ENCODE assay signal across 9 mouse cellular contexts in genomic region chr7:28358431-28358830, GRCm38 (mm10). TPM values are rescaled to one million over a fixed set of nuclear protein-coding genes. Genes with fewer than 3 reads are reported as not detected.
DNase-seq lines count a peak whose midpoint lies in the region; ATAC-seq and TF ChIP-seq lines count a peak whose summit lies in the region.
"Had no signal": no experiment of that assay in that cellular context is flagged by ENCODE, and none has a peak within 500 bp of the region (broad histone marks: within the 10 kb centered on the region; RNA-seq: fewer than 3 reads in every experiment).

No protein-coding gene starts in this region.

- peak overlapping the region; percentile 24; the same call in 1 of the 2 replicates for H3K9ac ChIP-seq in hindbrain, embryonic 14.5 days
- H3K9ac ChIP-seq in hindbrain, postnatal 0 days (replicated peaks; ENCODE audit: low read length), result no peak overlapping the region
- H3K9ac ChIP-seq in embryonic facial prominence, embryonic 13.5 days, result 0 out of 2 replicates have a peak overlapping the region, but pooled peaks have one; percentile 21
- no peak overlapping the region; the same call in 1 of the 2 replicates for H3K9ac ChIP-seq in intestine, embryonic 15.5 days
- 0 out of 2 replicates have a peak overlapping the region, but pooled peaks have one; percentile 18 for H3K9ac ChIP-seq in midbrain, embryonic 15.5 days

- H3K36me3 ChIP-seq in hindbrain, embryonic 14.5 days (replicated peaks; ENCODE audit: control insufficient read depth, insufficient read depth), result peaks cover 54% of the 10 kb centered on the region
- peaks cover 12% of the 10 kb centered on the region for H3K36me3 ChIP-seq in hindbrain, postnatal 0 days (ENCODE audit: insufficient read depth, low read length)
- H3K36me3 ChIP-seq in embryonic facial prominence, embryonic 13.5 days, result peaks cover 70% of the 10 kb centered on the region
- peaks cover 35% of the 10 kb centered on the region for H3K36me3 ChIP-seq in intestine, embryonic 15.5 days
- peaks cover 28% of the 10 kb centered on the region for H3K36me3 ChIP-seq in midbrain, embryonic 15.5 days (replicated peaks)

- no peaks in the 10 kb centered on the region for H3K4me1 ChIP-seq in hindbrain, embryonic 14.5 days (replicated peaks; ENCODE audit: control insufficient read depth, insufficient read depth, low read length)
- H3K4me1 ChIP-seq in hindbrain, postnatal 0 days (ENCODE audit: insufficient read depth, low read length), result no peaks in the 10 kb centered on the region
- H3K4me1 ChIP-seq in embryonic facial prominence, embryonic 13.5 days, result peaks cover 35% of the 10 kb centered on the region
- peaks cover 27% of the 10 kb centered on the region for H3K4me1 ChIP-seq in intestine, embryonic 15.5 days (replicated peaks)
- H3K4me1 ChIP-seq in midbrain, embryonic 15.5 days, result peaks cover 14% of the 10 kb centered on the region; the same call in 1 of the 2 replicates

- H3K27ac ChIP-seq in hindbrain, embryonic 14.5 days, result 0 out of 2 replicates have a peak overlapping the region, but pooled peaks have one; percentile 67
- no peak overlapping the region for H3K27ac ChIP-seq in hindbrain, postnatal 0 days
- peak overlapping the region; percentile 85 for H3K27ac ChIP-seq in embryonic facial prominence, embryonic 13.5 days
- H3K27ac ChIP-seq in intestine, embryonic 15.5 days, result peak overlapping the region; percentile 74; the same call in 1 of the 2 replicates
- H3K27ac ChIP-seq in midbrain, embryonic 15.5 days, result peak overlapping the region; percentile 47

- no peak for ATAC-seq in hindbrain, embryonic 14.5 days (ENCODE audit: low FRiP score)
- ATAC-seq in hindbrain, postnatal 0 days, result no peak; the same call in 1 of the 2 replicates
- ATAC-seq in embryonic facial prominence, embryonic 13.5 days (ENCODE audit: insufficient number of reproducible peaks, insufficient read depth, low FRiP score, low TSS enrichment, low read depth), result no peak
- no peak for ATAC-seq in intestine, embryonic 15.5 days
- no peak for ATAC-seq in midbrain, embryonic 15.5 days (replicated peaks)

- WGBS in hindbrain, embryonic 14.5 days, result 66% methylated on average over 7 of the region's 7 CpGs
- WGBS in hindbrain, postnatal 0 days, result 77% methylated on average over 7 of the region's 7 CpGs
- WGBS in embryonic facial prominence, embryonic 13.5 days, result 50% methylated on average over 7 of the region's 7 CpGs
- 44% methylated on average over 7 of the region's 7 CpGs for WGBS in intestine, embryonic 15.5 days
- WGBS in midbrain, embryonic 15.5 days, result 37% methylated on average over 7 of the region's 7 CpGs

- TF ChIP-seq CTCF in hindbrain, postnatal 0 days (IDR thresholded peaks at IDR 0.05; ENCODE audit: low read depth), result no peak

- no peak overlapping the region for H3K4me2 ChIP-seq in hindbrain, embryonic 14.5 days (replicated peaks)
- H3K4me2 ChIP-seq in hindbrain, postnatal 0 days (ENCODE audit: low read depth, low read length), result no peak overlapping the region
- peak overlapping the region; percentile 5; the same call in 1 of the 2 replicates for H3K4me2 ChIP-seq in embryonic facial prominence, embryonic 13.5 days
- H3K4me2 ChIP-seq in intestine, embryonic 15.5 days (replicated peaks), result no peak overlapping the region
- H3K4me2 ChIP-seq in midbrain, embryonic 15.5 days, result no peak overlapping the region

- no peak overlapping the region for H3K4me3 ChIP-seq in hindbrain, embryonic 14.5 days (replicated peaks; ENCODE audit: low read length)
- H3K4me3 ChIP-seq in hindbrain, postnatal 0 days (ENCODE audit: low read length), result no peak overlapping the region
- H3K4me3 ChIP-seq in embryonic facial prominence, embryonic 13.5 days, result no peak overlapping the region
- H3K4me3 ChIP-seq in intestine, embryonic 15.5 days (replicated peaks), result no peak overlapping the region
- no peak overlapping the region for H3K4me3 ChIP-seq in midbrain, embryonic 15.5 days

- H3K9me3 ChIP-seq in hindbrain, embryonic 14.5 days (ENCODE audit: control insufficient read depth, low read length), result no peaks in the 10 kb centered on the region
- no peaks in the 10 kb centered on the region for H3K9me3 ChIP-seq in hindbrain, postnatal 0 days (ENCODE audit: low read length)
- H3K9me3 ChIP-seq in embryonic facial prominence, embryonic 13.5 days, result no peaks in the 10 kb centered on the region
- no peaks in the 10 kb centered on the region for H3K9me3 ChIP-seq in intestine, embryonic 15.5 days
- no peaks in the 10 kb centered on the region for H3K9me3 ChIP-seq in midbrain, embryonic 15.5 days

- DNase-seq in hindbrain, embryonic 14.5 days (ENCODE audit: low spot score), result no peak
- no peak for DNase-seq in hindbrain, postnatal 0 days (ENCODE audit: low spot score)
- no peak for DNase-seq in testis, postnatal 14 days (ENCODE audit: low spot score)
- DNase-seq in adrenal gland, postnatal 14 days, result no peak
- DNase-seq: right cerebral cortex, postnatal 25 days; thymus, postnatal 36 days had no signal

- no peaks in the 10 kb centered on the region for H3K27me3 ChIP-seq in hindbrain, embryonic 14.5 days (ENCODE audit: control insufficient read depth, insufficient read depth, low read length)
- no peaks in the 10 kb centered on the region for H3K27me3 ChIP-seq in hindbrain, postnatal 0 days (ENCODE audit: insufficient read depth, low read length)
- H3K27me3 ChIP-seq in embryonic facial prominence, embryonic 13.5 days, result no peaks in the 10 kb centered on the region
- H3K27me3 ChIP-seq in intestine, embryonic 15.5 days (replicated peaks), result no peaks in the 10 kb centered on the region
- no peaks in the 10 kb centered on the region for H3K27me3 ChIP-seq in midbrain, embryonic 15.5 days (replicated peaks)

RNA-seq across cellular contexts. Expression of gene Rps16, which starts 8.0 kb away (rescaled TPM):
- 521 and 677 TPM in 2 replicates for polyA plus RNA-seq in hindbrain, embryonic 14.5 days (2014; fragmentation: Nextera tagmentation; extraction: Ambion mirVana)
- total RNA-seq in hindbrain, postnatal 0 days (2014; rRNA removed), result 97.7 and 154 TPM in 2 replicates
- 539 and 575 TPM in 2 replicates for polyA plus RNA-seq in hindbrain, postnatal 0 days (2015; fragmentation: Nextera tagmentation; extraction: Ambion mirVana)
- 1,032 and 1,091 TPM in 2 replicates for polyA plus RNA-seq in embryonic facial prominence, embryonic 13.5 days (2015; fragmentation: Nextera tagmentation; extraction: Ambion mirVana)
- polyA plus RNA-seq in intestine, embryonic 15.5 days (2015; fragmentation: Nextera tagmentation; extraction: Ambion mirVana), result 1,085 and 1,147 TPM in 2 replicates
- polyA plus RNA-seq in midbrain, embryonic 15.5 days (2015; fragmentation: Nextera tagmentation; extraction: Ambion mirVana), result 430 and 438 TPM in 2 replicates
- 937 and 1,132 TPM in 2 replicates for total RNA-seq in adrenal gland, postnatal 14 days (2021)

RNA-seq across cellular contexts. Expression of gene Plekhg2, which starts 14.0 kb away (rescaled TPM):
- 21.5 and 25.5 TPM in 2 replicates for polyA plus RNA-seq in hindbrain, embryonic 14.5 days (2014; fragmentation: Nextera tagmentation; extraction: Ambion mirVana)
- 18.6 and 20.6 TPM in 2 replicates for total RNA-seq in hindbrain, postnatal 0 days (2014; rRNA removed)
- polyA plus RNA-seq in hindbrain, postnatal 0 days (2015; fragmentation: Nextera tagmentation; extraction: Ambion mirVana), result 9.1 and 10.0 TPM in 2 replicates
- 102 and 109 TPM in 2 replicates for polyA plus RNA-seq in embryonic facial prominence, embryonic 13.5 days (2015; fragmentation: Nextera tagmentation; extraction: Ambion mirVana)
- polyA plus RNA-seq in intestine, embryonic 15.5 days (2015; fragmentation: Nextera tagmentation; extraction: Ambion mirVana), result 40.2 and 41.7 TPM in 2 replicates
- polyA plus RNA-seq in midbrain, embryonic 15.5 days (2015; fragmentation: Nextera tagmentation; extraction: Ambion mirVana), result 28.8 and 32.5 TPM in 2 replicates
- 27.9 and 32.6 TPM in 2 replicates for total RNA-seq in adrenal gland, postnatal 14 days (2021)

RNA-seq across cellular contexts. Expression of gene Supt5, which starts 19.9 kb away (rescaled TPM):
- 75.2 and 78.3 TPM in 2 replicates for polyA plus RNA-seq in hindbrain, embryonic 14.5 days (2014; fragmentation: Nextera tagmentation; extraction: Ambion mirVana)
- 98.7 and 104 TPM in 2 replicates for total RNA-seq in hindbrain, postnatal 0 days (2014; rRNA removed)
- polyA plus RNA-seq in hindbrain, postnatal 0 days (2015; fragmentation: Nextera tagmentation; extraction: Ambion mirVana), result 71.8 and 76.5 TPM in 2 replicates
- polyA plus RNA-seq in embryonic facial prominence, embryonic 13.5 days (2015; fragmentation: Nextera tagmentation; extraction: Ambion mirVana), result 88.3 and 93.4 TPM in 2 replicates
- 67.9 and 75.6 TPM in 2 replicates for polyA plus RNA-seq in intestine, embryonic 15.5 days (2015; fragmentation: Nextera tagmentation; extraction: Ambion mirVana)
- 111 and 112 TPM in 2 replicates for polyA plus RNA-seq in midbrain, embryonic 15.5 days (2015; fragmentation: Nextera tagmentation; extraction: Ambion mirVana)
- total RNA-seq in adrenal gland, postnatal 14 days (2021), result 122 and 127 TPM in 2 replicates

RNA-seq across cellular contexts. Expression of gene Zfp36, which starts 21.6 kb away (rescaled TPM):
- 3.0 and 3.7 TPM in 2 replicates for polyA plus RNA-seq in hindbrain, embryonic 14.5 days (2014; fragmentation: Nextera tagmentation; extraction: Ambion mirVana)
- 2.1 and 3.9 TPM in 2 replicates for total RNA-seq in hindbrain, postnatal 0 days (2014; rRNA removed)
- 3.0 and 3.4 TPM in 2 replicates for polyA plus RNA-seq in hindbrain, postnatal 0 days (2015; fragmentation: Nextera tagmentation; extraction: Ambion mirVana)
- polyA plus RNA-seq in embryonic facial prominence, embryonic 13.5 days (2015; fragmentation: Nextera tagmentation; extraction: Ambion mirVana), result 9.7 and 11.0 TPM in 2 replicates
- polyA plus RNA-seq in intestine, embryonic 15.5 days (2015; fragmentation: Nextera tagmentation; extraction: Ambion mirVana), result 27.2 and 28.1 TPM in 2 replicates
- polyA plus RNA-seq in midbrain, embryonic 15.5 days (2015; fragmentation: Nextera tagmentation; extraction: Ambion mirVana), result 3.2 and 3.3 TPM in 2 replicates
- 27.9 and 30.7 TPM in 2 replicates for total RNA-seq in adrenal gland, postnatal 14 days (2021)

RNA-seq across cellular contexts. Expression of gene Med29, which starts 34.1 kb away (rescaled TPM):
- 39.2 and 44.5 TPM in 2 replicates for polyA plus RNA-seq in hindbrain, embryonic 14.5 days (2014; fragmentation: Nextera tagmentation; extraction: Ambion mirVana)
- total RNA-seq in hindbrain, postnatal 0 days (2014; rRNA removed), result 33.6 and 39.5 TPM in 2 replicates
- polyA plus RNA-seq in hindbrain, postnatal 0 days (2015; fragmentation: Nextera tagmentation; extraction: Ambion mirVana), result 42.1 and 42.9 TPM in 2 replicates
- polyA plus RNA-seq in embryonic facial prominence, embryonic 13.5 days (2015; fragmentation: Nextera tagmentation; extraction: Ambion mirVana), result 40.5 and 53.5 TPM in 2 replicates
- polyA plus RNA-seq in intestine, embryonic 15.5 days (2015; fragmentation: Nextera tagmentation; extraction: Ambion mirVana), result 48.3 and 50.0 TPM in 2 replicates
- polyA plus RNA-seq in midbrain, embryonic 15.5 days (2015; fragmentation: Nextera tagmentation; extraction: Ambion mirVana), result 46.6 and 47.0 TPM in 2 replicates
- total RNA-seq in adrenal gland, postnatal 14 days (2021), result 29.6 and 30.5 TPM in 2 replicates

Comparison
In these comparisons a context has a peak if more than half of its experiments do, and no peak if none do; other contexts are left out.
1. H3K9ac ChIP-seq: peak in hindbrain, embryonic 14.5 days (single experiment), embryonic facial prominence, embryonic 13.5 days (single experiment) and midbrain, embryonic 15.5 days (single experiment); none in hindbrain, postnatal 0 days (single experiment) and intestine, embryonic 15.5 days (single experiment).